Mouse (Mus musculus): ENCODE measurements at regions not wholly inside any gene's neighbourhood (a gene's known extent, or its start where the extent isn't known, plus 50 kb on each side); places are given as distances from the start of the nearest gene placed in this dataset.

DNA sequence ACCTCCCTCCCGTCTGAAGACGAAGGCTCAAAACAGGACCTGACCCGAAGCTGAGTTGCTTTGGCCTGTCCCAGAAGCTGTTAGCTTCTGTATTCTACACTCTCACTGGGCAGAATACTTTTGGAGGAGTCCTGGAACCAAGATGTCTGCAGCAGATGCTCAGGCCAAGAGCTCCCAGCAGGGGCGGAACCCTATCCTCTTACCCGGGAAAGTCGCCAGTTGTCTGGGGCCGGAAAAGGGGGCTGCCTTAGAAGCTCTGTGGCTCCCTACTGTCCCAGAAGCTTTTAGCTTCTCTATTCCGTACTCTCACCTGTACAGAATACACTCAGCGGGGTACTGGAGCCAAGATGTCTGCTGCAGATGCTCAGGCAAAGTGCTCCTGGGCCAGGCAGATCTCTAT lies 346.7 kb upstream of the Gm12666 start:
- no peak for TF ChIP-seq CTCF (IDR thresholded peaks at IDR 0.05; ENCODE audit: low read depth, low read length)
- no peak for TF ChIP-seq POLR2A (IDR thresholded peaks at IDR 0.05; ENCODE audit: borderline replicate concordance, low read depth, low read length)

Measured in bone marrow macrophage, adult 2 months (primary cell).